Mouse (Mus musculus) liver, embryonic 14.5 days (tissue): Measurements from ENCODE around the gene Ttc34.

ENCODE experiments used
- CTCF ChIP-seq: IDR thresholded peaks from 2 replicates; pipeline ENCODE4 v1.5.1; 2016; ENCODE audit warnings: antibody characterized with exemption, low read depth, control low read depth
- EP300 ChIP-seq: IDR thresholded peaks from 2 replicates; pipeline ENCODE4 v1.6.1; 2016; ENCODE audit warnings: antibody characterized with exemption, low read depth

DNA sequence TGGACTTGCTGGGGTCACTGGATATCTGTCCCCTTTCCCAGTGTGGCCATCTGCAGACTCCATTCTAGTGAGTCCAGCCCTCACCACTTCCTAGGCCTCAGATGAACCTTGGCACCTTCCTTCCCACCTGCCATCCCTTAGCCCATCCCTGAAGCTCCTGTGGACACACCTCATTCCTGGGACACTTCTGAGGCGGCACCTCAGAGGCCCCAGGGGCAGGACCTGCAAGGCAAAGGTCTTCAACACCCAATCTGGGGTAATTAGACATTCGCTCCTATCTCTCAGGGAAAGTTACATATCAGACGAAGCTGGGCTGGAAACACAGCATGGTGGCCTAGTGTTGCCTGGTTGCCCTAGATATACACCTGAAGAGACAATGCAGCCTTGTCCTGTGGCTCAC, 77.4 kb downstream of the Ttc34 start:
- TF ChIP-seq CTCF (no peak), EP300 (no peak)
